Mouse (Mus musculus) embryonic facial prominence, embryonic 13.5 days (tissue): Measurements from ENCODE around the gene Commd1. TPM values are rescaled to one million over a fixed set of nuclear protein-coding genes. Genes with fewer than 3 reads are reported as not detected.

Source experiments
- ATAC-seq: fragments of 200-750 bp; cut with Nextera tagmentation; 2 replicates; pipeline ENCODE4 v1.8.0; 2017; ENCODE audit warnings: low read depth; ENCODE audit not compliant: insufficient number of reproducible peaks, insufficient read depth, low FRiP score, low TSS enrichment
- H3K27ac ChIP-seq: fragments of 300-500 bp; sonication (generic); 2 replicates; pipeline ENCODE4 v1.5.1; 2015; ENCODE audit warnings: moderate library complexity, mild to moderate bottlenecking, inconsistent platforms
- H3K27me3 ChIP-seq: fragments of 300-500 bp; sonication (generic); 2 replicates; pipeline ENCODE4 v1.6.1; 2015; ENCODE audit warnings: mild to moderate bottlenecking, inconsistent platforms
- H3K36me3 ChIP-seq: fragments of 300-500 bp; sonication (generic); 2 replicates; pipeline ENCODE4 v1.6.1; 2015; ENCODE audit warnings: mild to moderate bottlenecking, inconsistent platforms
- H3K4me1 ChIP-seq: fragments of 300-500 bp; sonication (generic); 2 replicates; pipeline ENCODE4 v1.6.1; 2015; ENCODE audit warnings: inconsistent platforms
- H3K4me2 ChIP-seq: fragments of 300-500 bp; sonication (generic); 2 replicates; pipeline ENCODE4 v1.6.1; 2015; ENCODE audit warnings: moderate library complexity, mild to moderate bottlenecking, inconsistent platforms
- H3K4me3 ChIP-seq: fragments of 300-500 bp; sonication (generic); 2 replicates; pipeline ENCODE4 v1.5.1; 2015; ENCODE audit warnings: mild to moderate bottlenecking, inconsistent platforms
- H3K9ac ChIP-seq: fragments of 300-500 bp; sonication (generic); 2 replicates; pipeline ENCODE4 v1.6.1; 2015; ENCODE audit warnings: mild to moderate bottlenecking, inconsistent platforms
- H3K9me3 ChIP-seq: fragments of 300-500 bp; sonication (generic); 2 replicates; pipeline ENCODE4 v1.6.1; 2016; ENCODE audit warnings: inconsistent platforms
- WGBS: fragments of 180-500 bp; shearing (Covaris S2); methylation state at CpG from one replicate; pipeline ENCODE4 v1.1.7; 2015; ENCODE audit warnings: mixed read lengths; 5-methylcytosine and 5-hydroxymethylcytosine counted together
- polyA plus RNA-seq: library from polyadenylated mRNA; unstranded; fragments of >200 nt; fragmentation: Nextera tagmentation; extraction: Ambion mirVana; gene quantifications from 2 replicates; pipeline ENCODE4 v1.2.1, GENCODE M21; 2015

Gene Commd1
- polyA plus RNA-seq, 1 experiment from 2014 or later, result 387 TPM

DNA sequence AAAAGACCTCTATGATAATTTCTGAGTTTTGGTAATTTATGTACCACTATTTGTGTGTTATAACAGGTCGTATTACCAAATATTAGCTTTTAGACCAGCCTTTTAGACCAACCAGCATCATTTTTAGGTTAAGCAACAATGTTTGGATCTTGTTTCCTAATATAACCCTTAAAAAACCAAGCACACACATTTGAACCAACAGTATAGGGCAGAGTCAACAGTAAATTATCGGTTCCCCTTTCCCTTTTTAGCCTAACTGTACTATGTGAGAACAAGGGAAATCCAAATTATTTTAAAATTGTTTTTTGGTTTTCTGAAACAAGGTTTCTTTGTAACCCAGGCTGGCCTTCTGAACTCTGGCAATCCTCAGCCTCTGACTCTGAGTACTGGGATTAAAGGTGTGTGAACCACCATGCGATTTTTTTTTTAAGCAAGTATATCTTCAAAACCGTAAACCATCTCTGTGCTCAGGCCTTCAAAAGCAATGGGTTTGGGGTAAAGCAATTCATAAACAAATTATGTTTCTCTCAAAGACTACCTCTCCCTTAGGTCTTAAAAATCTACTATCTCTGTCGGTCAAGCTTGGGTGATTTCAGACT lies 125.0 kb downstream of the Commd1 start:
- Histone ChIP-seq H3K4me1 (peaks cover 34% of the 10 kb centered on the region), H3K9ac (no peak overlapping the region), H3K9me3 (no peaks in the 10 kb centered on the region), H3K27me3 (peaks cover 42% of the 10 kb centered on the region), H3K4me2 (peak overlapping the region; percentile 97), H3K27ac (no peak overlapping the region), H3K4me3 (peak overlapping the region; percentile 69; the same call in 1 of the 2 replicates), H3K36me3 (no peaks in the 10 kb centered on the region)
- 73% methylated on average over 5 of the region's 5 CpGs for WGBS
- no peak for ATAC-seq

- Histone ChIP-seq H3K4me1 (peaks cover 34% of the 10 kb centered on the region), H3K27me3 (peaks cover 37% of the 10 kb centered on the region), H3K4me3 (no peak overlapping the region), H3K9me3 (no peaks in the 10 kb centered on the region), H3K4me2 (no peak overlapping the region), H3K27ac (no peak overlapping the region), H3K9ac (no peak overlapping the region), H3K36me3 (no peaks in the 10 kb centered on the region)
- WGBS, result 76% methylated on average over 3 of the region's 3 CpGs
- ATAC-seq, result no peak
These were observed 125.7 kb downstream of the Commd1 start for GRCm38 (mm10) chr11:22856371-22856965.

GRCm38 (mm10) chr11:22854571-22854970 lies 127.6 kb downstream of the Commd1 start:
- H3K27ac ChIP-seq, result no peak overlapping the region
- H3K36me3 ChIP-seq, result no peaks in the 10 kb centered on the region
- H3K4me3 ChIP-seq, result no peak overlapping the region
- H3K9me3 ChIP-seq, result no peaks in the 10 kb centered on the region
- H3K4me2 ChIP-seq, result no peak overlapping the region
- H3K27me3 ChIP-seq, result peaks cover 30% of the 10 kb centered on the region
- no peak overlapping the region for H3K9ac ChIP-seq
- H3K4me1 ChIP-seq, result peaks cover 33% of the 10 kb centered on the region
- 79% methylated on average over 4 of the region's 4 CpGs for WGBS
- no peak for ATAC-seq

DNA sequence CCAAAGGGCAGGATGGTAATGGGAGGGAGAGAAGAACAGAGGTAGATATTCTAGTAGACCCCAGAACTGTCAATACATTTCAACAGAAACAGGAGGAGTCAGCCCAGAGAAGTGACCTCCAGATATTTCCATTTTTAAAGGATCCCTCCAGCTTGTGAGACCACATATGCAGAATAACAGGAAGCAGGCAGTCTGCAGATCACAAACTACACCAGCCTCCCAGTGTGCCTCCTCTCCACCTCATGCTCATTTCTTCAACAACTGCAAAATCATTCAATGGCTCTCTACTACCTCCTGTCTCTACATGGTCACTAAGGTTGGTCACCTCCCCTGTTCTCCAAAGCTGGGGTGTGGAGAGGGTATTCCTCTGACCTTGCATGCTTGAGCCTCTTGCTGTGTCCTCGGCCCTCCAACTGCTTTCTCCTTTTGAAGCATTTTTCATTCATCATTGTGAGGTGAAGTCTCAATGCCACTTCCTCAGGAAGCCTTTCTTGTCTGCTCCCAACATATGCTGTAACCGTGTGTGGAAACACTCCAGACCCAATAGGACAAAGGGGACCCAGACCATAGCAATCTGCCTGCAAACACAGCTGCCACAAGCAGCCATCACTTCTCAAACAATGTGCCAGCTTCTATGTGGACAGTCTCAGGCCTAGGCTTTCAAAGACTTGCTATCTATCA lies 128.6 kb downstream of the Commd1 start:
- no peaks in the 10 kb centered on the region for H3K36me3 ChIP-seq
- H3K27ac ChIP-seq, result no peak overlapping the region
- 68% methylated on average over 2 of the region's 2 CpGs for WGBS
- no peak overlapping the region for H3K4me2 ChIP-seq
- no peaks in the 10 kb centered on the region for H3K9me3 ChIP-seq
- no peak overlapping the region for H3K9ac ChIP-seq
- H3K4me3 ChIP-seq, result no peak overlapping the region
- ATAC-seq, result no peak
- peaks cover 23% of the 10 kb centered on the region for H3K27me3 ChIP-seq
- peaks cover 28% of the 10 kb centered on the region for H3K4me1 ChIP-seq

DNA sequence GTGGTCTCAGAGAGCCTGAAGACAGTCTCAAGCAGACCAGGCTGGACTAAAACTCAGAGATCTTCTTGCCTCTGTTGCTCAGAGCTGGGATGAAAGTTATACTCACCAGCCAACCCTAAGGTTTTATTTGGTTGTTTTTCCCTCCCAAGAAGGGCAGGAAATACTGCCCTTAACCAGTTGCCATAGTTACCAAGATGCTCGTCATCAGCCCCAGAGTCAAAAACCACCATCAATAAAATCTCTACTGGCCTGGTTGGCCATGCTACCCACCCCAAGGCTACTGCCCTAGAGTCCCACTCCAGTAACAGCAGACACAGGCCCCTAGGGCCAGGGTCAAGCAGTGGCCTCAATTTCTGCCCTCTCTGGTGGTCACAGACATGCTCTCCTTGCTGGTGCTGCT lies 129.7 kb downstream of the Commd1 start:
- 57% methylated on average over 1 of the region's 1 CpGs for WGBS
- H3K4me2 ChIP-seq, result no peak overlapping the region
- H3K36me3 ChIP-seq, result no peaks in the 10 kb centered on the region

DNA sequence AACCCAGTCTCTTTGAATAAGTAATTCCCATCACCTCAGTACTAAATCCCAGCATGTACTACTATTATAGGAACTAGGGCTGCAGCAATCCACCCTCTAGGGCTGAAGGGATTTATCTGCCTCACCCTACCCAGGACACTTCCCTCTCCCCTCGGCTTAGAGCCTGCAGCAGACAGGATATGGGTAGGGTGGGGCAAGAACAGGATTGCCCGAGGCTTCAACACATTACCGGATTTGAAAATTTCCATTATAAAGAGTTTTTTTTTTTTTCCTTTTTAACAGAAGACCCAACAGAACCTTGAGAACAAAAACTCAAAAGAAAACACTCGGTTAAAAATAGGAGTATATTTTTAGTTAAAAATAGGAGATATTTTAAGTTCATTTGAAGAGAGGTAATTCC lies 130.8 kb downstream of the Commd1 start:
- no peak for ATAC-seq
- Histone ChIP-seq H3K4me2 (no peak overlapping the region), H3K27ac (no peak overlapping the region), H3K9ac (no peak overlapping the region), H3K4me1 (peaks cover 21% of the 10 kb centered on the region), H3K4me3 (no peak overlapping the region), H3K27me3 (peaks cover 1% of the 10 kb centered on the region), H3K9me3 (no peaks in the 10 kb centered on the region), H3K36me3 (no peaks in the 10 kb centered on the region)
- WGBS, result 33% methylated on average over 4 of the region's 4 CpGs

More for the DNA sequence above, 129.7 kb downstream of the Commd1 start:
- no peak for ATAC-seq
- Histone ChIP-seq H3K9ac (no peak overlapping the region), H3K9me3 (no peaks in the 10 kb centered on the region), H3K27ac (no peak overlapping the region), H3K4me1 (peaks cover 19% of the 10 kb centered on the region), H3K27me3 (peaks cover 12% of the 10 kb centered on the region), H3K4me3 (no peak overlapping the region)

- H3K36me3 ChIP-seq, result no peaks in the 10 kb centered on the region
- H3K4me3 ChIP-seq, result no peak overlapping the region
- H3K27me3 ChIP-seq, result no peaks in the 10 kb centered on the region
- H3K9me3 ChIP-seq, result no peaks in the 10 kb centered on the region
- H3K9ac ChIP-seq, result no peak overlapping the region
- ATAC-seq, result no peak
- H3K4me2 ChIP-seq, result no peak overlapping the region
- WGBS, result 72% methylated on average over 4 of the region's 4 CpGs
- peaks cover 24% of the 10 kb centered on the region for H3K4me1 ChIP-seq
- H3K27ac ChIP-seq, result no peak overlapping the region
These were observed 132.1 kb downstream of the Commd1 start for GRCm38 (mm10) chr11:22850077-22850476.

- no peak overlapping the region for H3K27ac ChIP-seq
- no peaks in the 10 kb centered on the region for H3K36me3 ChIP-seq
- H3K9ac ChIP-seq, result no peak overlapping the region
- no peaks in the 10 kb centered on the region for H3K27me3 ChIP-seq
- H3K4me3 ChIP-seq, result no peak overlapping the region
- WGBS, result 83% methylated on average over 5 of the region's 5 CpGs
- no peaks in the 10 kb centered on the region for H3K9me3 ChIP-seq
- no peak for ATAC-seq
- peaks cover 21% of the 10 kb centered on the region for H3K4me1 ChIP-seq
- no peak overlapping the region for H3K4me2 ChIP-seq
These were observed 133.5 kb downstream of the Commd1 start for GRCm38 (mm10) chr11:22848649-22849195.

DNA sequence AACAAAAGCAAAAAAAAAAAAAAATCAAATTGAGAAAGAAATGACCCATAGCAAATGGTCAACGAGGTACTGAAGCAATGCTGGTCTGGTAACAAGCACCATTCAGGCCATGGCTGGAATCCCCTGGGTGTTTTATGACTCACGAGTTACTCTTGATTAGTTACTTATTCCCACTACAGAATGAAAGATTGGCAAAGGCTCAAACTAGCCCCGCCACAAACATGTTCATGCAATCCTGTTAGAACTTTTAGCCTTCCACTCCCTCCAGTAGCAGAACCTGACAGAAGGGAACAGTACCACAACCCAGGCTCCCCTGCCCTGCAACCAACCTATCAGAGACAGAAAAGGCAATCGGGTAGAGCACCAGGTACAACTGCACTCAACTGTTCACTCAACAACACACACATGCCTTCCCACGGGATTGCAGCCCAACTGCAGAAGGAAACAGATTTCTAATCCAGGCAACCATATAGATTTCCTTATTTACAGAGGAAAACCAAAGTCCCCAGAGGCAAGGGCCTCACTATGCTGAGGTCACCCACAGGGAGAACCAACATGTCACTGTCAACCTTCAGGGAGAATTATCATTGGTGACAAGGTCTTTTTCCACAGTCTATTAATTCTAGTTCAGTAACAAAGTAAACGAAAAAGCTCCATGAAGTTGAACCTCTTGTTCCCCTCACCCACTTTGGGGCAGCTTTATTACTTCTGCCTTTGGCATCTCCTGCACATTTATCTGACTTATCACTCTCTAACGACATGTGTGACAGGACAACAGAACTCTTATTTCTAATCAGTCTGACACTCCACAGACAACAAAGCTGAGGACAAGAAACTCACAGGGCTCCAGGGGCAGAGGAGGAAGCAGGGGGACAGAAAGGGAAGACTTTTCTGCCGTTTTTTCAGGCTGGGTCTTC lies 134.2 kb downstream of the Commd1 start:
- no peak for ATAC-seq
- Histone ChIP-seq H3K4me1 (peaks cover 25% of the 10 kb centered on the region), H3K4me2 (no peak overlapping the region), H3K4me3 (no peak overlapping the region), H3K27me3 (no peaks in the 10 kb centered on the region), H3K9me3 (no peaks in the 10 kb centered on the region), H3K9ac (no peak overlapping the region), H3K27ac (no peak overlapping the region), H3K36me3 (no peaks in the 10 kb centered on the region)
- WGBS, result 61% methylated on average over 8 of the region's 8 CpGs

- Histone ChIP-seq H3K9me3 (no peaks in the 10 kb centered on the region), H3K27ac (no peak overlapping the region), H3K4me2 (no peak overlapping the region), H3K4me1 (peaks cover 21% of the 10 kb centered on the region), H3K36me3 (no peaks in the 10 kb centered on the region), H3K9ac (no peak overlapping the region), H3K4me3 (no peak overlapping the region), H3K27me3 (no peaks in the 10 kb centered on the region)
- ATAC-seq, result no peak
- WGBS, result 73% methylated on average over 8 of the region's 8 CpGs
These were observed 135.0 kb downstream of the Commd1 start for GRCm38 (mm10) chr11:22846960-22847731.
